Mouse (Mus musculus) forebrain, embryonic 15.5 days (tissue): ENCODE measurements around the gene Tbc1d10c. TPM values are rescaled to one million over a fixed set of nuclear protein-coding genes. Genes with fewer than 3 reads are reported as not detected.

Experiments used
- ATAC-seq: fragments of 200-750 bp; cut with Nextera tagmentation; replicated peaks from 2 replicates; pipeline ENCODE4 v1.8.0; 2017; ENCODE audit warnings: mild to moderate bottlenecking, moderate TSS enrichment, moderate library complexity
- H3K27ac ChIP-seq: fragments of 300-500 bp; sonication (generic); replicated peaks from 2 replicates; pipeline ENCODE4 v1.5.1; 2015; ENCODE audit warnings: mild to moderate bottlenecking, inconsistent platforms
- H3K27me3 ChIP-seq: fragments of 300-500 bp; sonication (generic); 2 replicates; pipeline ENCODE4 v1.6.1; 2015; ENCODE audit warnings: inconsistent platforms
- H3K36me3 ChIP-seq: fragments of 300-500 bp; sonication (generic); 2 replicates; pipeline ENCODE4 v1.6.1; 2015; ENCODE audit warnings: mild to moderate bottlenecking, inconsistent platforms
- H3K4me1 ChIP-seq: fragments of 300-500 bp; sonication (generic); 2 replicates; pipeline ENCODE4 v1.6.1; 2015; ENCODE audit warnings: inconsistent platforms
- H3K4me2 ChIP-seq: fragments of 300-500 bp; sonication (generic); replicated peaks from 2 replicates; pipeline ENCODE4 v1.6.1; 2015; ENCODE audit warnings: mild to moderate bottlenecking, inconsistent platforms
- H3K4me3 ChIP-seq: fragments of 300-500 bp; sonication (generic); 2 replicates; pipeline ENCODE4 v1.5.1; 2015; ENCODE audit warnings: mild to moderate bottlenecking, inconsistent platforms
- H3K9ac ChIP-seq: fragments of 300-500 bp; sonication (generic); replicated peaks from 2 replicates; pipeline ENCODE4 v1.6.1; 2015; ENCODE audit warnings: mild to moderate bottlenecking, inconsistent platforms
- H3K9me3 ChIP-seq: fragments of 300-500 bp; sonication (generic); 2 replicates; pipeline ENCODE4 v1.6.1; 2016; ENCODE audit warnings: inconsistent platforms
- WGBS: fragments of 180-500 bp; shearing (Covaris S2); methylation state at CpG from one replicate; pipeline ENCODE4 v1.1.7; 2015; ENCODE audit warnings: mixed read lengths; 5-methylcytosine and 5-hydroxymethylcytosine counted together
- polyA plus RNA-seq: library from polyadenylated mRNA; unstranded; fragments of >200 nt; fragmentation: Nextera tagmentation; extraction: Ambion mirVana; gene quantifications from 2 replicates; pipeline ENCODE4 v1.2.1, GENCODE M21; 2015

Gene Tbc1d10c
- 0.70 and 0.86 TPM in 2 replicates for polyA plus RNA-seq

- Histone ChIP-seq H3K4me1 (peaks cover 35% of the 10 kb centered on the region), H3K27ac (peak within 1 kb of the TSS; percentile 88), H3K27me3 (no peaks in the 10 kb centered on the region), H3K4me2 (peak within 1 kb of the TSS; percentile 87), H3K9me3 (no peaks in the 10 kb centered on the region), H3K9ac (peak within 1 kb of the TSS; percentile 98), H3K36me3 (peaks cover 27% of the 10 kb centered on the region), H3K4me3 (peak within 1 kb of the TSS; percentile 95)
- whole genome bisulfite sequencing, result 74% methylated on average over 4 of the region's 4 CpGs
- no peak for ATAC-seq
These were observed at the start of gene Tbc1d10c for GRCm38 (mm10) chr19:4190831-4191334. Tbc1d10c (minus strand) TSS chr19:4191284.

GRCm38 (mm10) chr19:4240247-4240668, 49.2 kb upstream of the Tbc1d10c start:
- Histone ChIP-seq H3K4me2 (no peak overlapping the region), H3K9me3 (no peaks in the 10 kb centered on the region), H3K9ac (no peak overlapping the region), H3K4me3 (no peak overlapping the region), H3K4me1 (no peaks in the 10 kb centered on the region), H3K27me3 (no peaks in the 10 kb centered on the region), H3K27ac (no peak overlapping the region), H3K36me3 (no peaks in the 10 kb centered on the region)
- WGBS, result 72% methylated on average over 8 of the region's 8 CpGs
- ATAC-seq, result no peak

- WGBS, result 83% methylated on average over 4 of the region's 4 CpGs
- Histone ChIP-seq H3K4me1 (peaks cover 13% of the 10 kb centered on the region), H3K9me3 (no peaks in the 10 kb centered on the region), H3K36me3 (no peaks in the 10 kb centered on the region), H3K4me2 (no peak overlapping the region), H3K27me3 (peaks cover 8% of the 10 kb centered on the region), H3K9ac (no peak overlapping the region), H3K4me3 (no peak overlapping the region), H3K27ac (no peak overlapping the region)
- no peak for ATAC-seq
These were observed 43.5 kb upstream of the Tbc1d10c start for GRCm38 (mm10) chr19:4234548-4234947.

GRCm38 (mm10) chr19:4232651-4233050, 41.6 kb upstream of the Tbc1d10c start:
- no peak for ATAC-seq

GRCm38 (mm10) chr19:4232186-4232572, 41.1 kb upstream of the Tbc1d10c start:
- Histone ChIP-seq H3K4me2 (peak overlapping the region; percentile 81), H3K4me3 (peak overlapping the region; percentile 64), H3K36me3 (no peaks in the 10 kb centered on the region), H3K27me3 (peaks cover 18% of the 10 kb centered on the region), H3K4me1 (peaks cover 13% of the 10 kb centered on the region), H3K27ac (peak overlapping the region; percentile 73; the same call in 1 of the 2 replicates), H3K9me3 (no peaks in the 10 kb centered on the region), H3K9ac (peak overlapping the region; percentile 70)
- WGBS, result 30% methylated on average over 2 of the region's 2 CpGs
- ATAC-seq, result no peak

More at GRCm38 (mm10) chr19:4232651-4233050, 41.6 kb upstream of the Tbc1d10c start:
- Histone ChIP-seq H3K36me3 (no peaks in the 10 kb centered on the region), H3K27me3 (peaks cover 18% of the 10 kb centered on the region), H3K27ac (no peak overlapping the region), H3K4me3 (peak overlapping the region; percentile 64; the same call in 1 of the 2 replicates), H3K9me3 (no peaks in the 10 kb centered on the region), H3K4me2 (peak overlapping the region; percentile 81), H3K4me1 (peaks cover 13% of the 10 kb centered on the region), H3K9ac (peak overlapping the region; percentile 70)
- WGBS, result 82% methylated on average over 7 of the region's 7 CpGs

GRCm38 (mm10) chr19:4231253-4232185, 40.4 kb upstream of the Tbc1d10c start, which contains the start of gene Pold4:
Pold4 (plus strand) TSS chr19:4231899.
- peaks cover 13% of the 10 kb centered on the region for H3K4me1 ChIP-seq
- peak within 1 kb of the TSS; percentile 70 for H3K9ac ChIP-seq
- H3K9me3 ChIP-seq, result no peaks in the 10 kb centered on the region
- peaks cover 18% of the 10 kb centered on the region for H3K27me3 ChIP-seq
- H3K4me3 ChIP-seq, result peak within 1 kb of the TSS; percentile 64
- H3K36me3 ChIP-seq, result no peaks in the 10 kb centered on the region
- 11% methylated on average over 26 of the region's 26 CpGs for WGBS
- peak; percentile 93 for ATAC-seq
- peak within 1 kb of the TSS; percentile 73; the same call in 1 of the 2 replicates for H3K27ac ChIP-seq
- H3K4me2 ChIP-seq, result peak within 1 kb of the TSS; percentile 81

GRCm38 (mm10) chr19:4230415-4230814, 39.3 kb upstream of the Tbc1d10c start:
- Histone ChIP-seq H3K36me3 (no peaks in the 10 kb centered on the region), H3K27me3 (peaks cover 18% of the 10 kb centered on the region), H3K4me1 (peaks cover 13% of the 10 kb centered on the region), H3K9me3 (no peaks in the 10 kb centered on the region), H3K27ac (no peak overlapping the region), H3K4me2 (no peak overlapping the region), H3K9ac (no peak overlapping the region), H3K4me3 (no peak overlapping the region)
- ATAC-seq, result no peak
- 72% methylated on average over 8 of the region's 8 CpGs for WGBS

GRCm38 (mm10) chr19:4229451-4230076, 38.5 kb upstream of the Tbc1d10c start:
- peaks cover 18% of the 10 kb centered on the region for H3K27me3 ChIP-seq
- H3K4me3 ChIP-seq, result no peak overlapping the region
- H3K9ac ChIP-seq, result no peak overlapping the region
- H3K9me3 ChIP-seq, result no peaks in the 10 kb centered on the region
- WGBS, result 46% methylated on average over 9 of the region's 9 CpGs
- no peaks in the 10 kb centered on the region for H3K36me3 ChIP-seq
- no peak overlapping the region for H3K27ac ChIP-seq
- ATAC-seq, result no peak
- no peak overlapping the region for H3K4me2 ChIP-seq
- peaks cover 13% of the 10 kb centered on the region for H3K4me1 ChIP-seq

GRCm38 (mm10) chr19:4228891-4229290, 37.8 kb upstream of the Tbc1d10c start:
- Histone ChIP-seq H3K4me3 (no peak overlapping the region), H3K27ac (no peak overlapping the region), H3K4me2 (no peak overlapping the region), H3K4me1 (peaks cover 13% of the 10 kb centered on the region), H3K27me3 (peaks cover 18% of the 10 kb centered on the region), H3K9ac (no peak overlapping the region), H3K9me3 (no peaks in the 10 kb centered on the region), H3K36me3 (no peaks in the 10 kb centered on the region)
- WGBS, result 75% methylated on average over 4 of the region's 4 CpGs
- ATAC-seq, result no peak

GRCm38 (mm10) chr19:4227894-4228678, 37.0 kb upstream of the Tbc1d10c start:
- H3K27me3 ChIP-seq, result peaks cover 17% of the 10 kb centered on the region
- no peak overlapping the region for H3K4me2 ChIP-seq
- no peak overlapping the region for H3K27ac ChIP-seq
- WGBS, result 13% methylated on average over 8 of the region's 8 CpGs
- no peaks in the 10 kb centered on the region for H3K36me3 ChIP-seq
- no peak overlapping the region for H3K9ac ChIP-seq
- ATAC-seq, result no peak
- no peak overlapping the region for H3K4me3 ChIP-seq
- peaks cover 13% of the 10 kb centered on the region for H3K4me1 ChIP-seq
- no peaks in the 10 kb centered on the region for H3K9me3 ChIP-seq

GRCm38 (mm10) chr19:4227446-4227845, 36.4 kb upstream of the Tbc1d10c start:
- H3K4me1 ChIP-seq, result peaks cover 10% of the 10 kb centered on the region
- H3K36me3 ChIP-seq, result no peaks in the 10 kb centered on the region
- no peak overlapping the region for H3K27ac ChIP-seq
- H3K27me3 ChIP-seq, result peaks cover 14% of the 10 kb centered on the region
- H3K9me3 ChIP-seq, result no peaks in the 10 kb centered on the region
- H3K4me2 ChIP-seq, result no peak overlapping the region
- no peak for ATAC-seq
- H3K4me3 ChIP-seq, result no peak overlapping the region
- no peak overlapping the region for H3K9ac ChIP-seq
- 77% methylated on average over 5 of the region's 5 CpGs for WGBS
